Mouse (Mus musculus): Measurements from ENCODE around the gene Rapsn.

DNA sequence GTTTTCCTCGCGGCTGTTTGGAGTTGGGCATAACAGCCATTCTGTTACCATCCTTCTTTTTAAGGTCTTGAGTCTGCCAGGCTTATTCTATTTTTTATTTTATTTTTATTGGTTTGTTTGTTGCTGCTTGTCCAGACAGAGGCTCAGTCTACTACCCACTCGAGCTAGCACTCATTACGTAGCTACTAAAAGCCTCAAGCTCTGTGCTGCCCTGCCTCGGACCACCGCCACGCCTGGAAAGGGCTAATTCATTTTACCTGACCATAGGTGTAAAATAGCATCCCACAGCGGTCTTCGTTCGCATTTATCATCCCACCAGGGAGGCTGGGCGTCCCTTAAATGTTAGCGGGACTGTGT lies 42.5 kb downstream of the Rapsn start:
- TF ChIP-seq CTCF (IDR thresholded peaks at IDR 0.05; ENCODE audit: low read depth, low read length): no peak
- no peak for TF ChIP-seq GATA1 (IDR thresholded peaks at IDR 0.05; ENCODE audit: borderline replicate concordance, low read length)
- no peak for TF ChIP-seq GATA2 (IDR thresholded peaks at IDR 0.05; ENCODE audit: borderline replicate concordance, low read depth, low read length)
- TF ChIP-seq POLR2AphosphoS5 (IDR thresholded peaks at IDR 0.05; ENCODE audit: insufficient replicate concordance, low read depth, low read length): no peak
